Mouse (Mus musculus) cerebellum, postnatal 25 days (tissue): ENCODE data around the gene Alad.

Experiments used
- DNase-seq, 2 experiments: peaks; one replicate each; pipeline ENCODE4 v3.0.0; 2021; ENCODE audit warnings: mixed read lengths in 2 of 2

The Alad gene

GRCm38 (mm10) chr4:62517538-62518415 is 1.9 kb downstream of the Alad start:
- DNase-seq: no peak

- DNase-seq: no peak
These were observed 2.7 kb downstream of the Alad start for GRCm38 (mm10) chr4:62517046-62517445.

- no peak for DNase-seq
These were observed 3.1 kb downstream of the Alad start for GRCm38 (mm10) chr4:62516579-62516978.

GRCm38 (mm10) chr4:62516079-62516478 is 3.6 kb downstream of the Alad start:
- peak; percentile 76 to 78 for DNase-seq

- DNase-seq: peak; percentile 50 to 51
These were observed 4.2 kb downstream of the Alad start for GRCm38 (mm10) chr4:62515490-62515889.

- no peak for DNase-seq
These were observed 4.7 kb downstream of the Alad start for GRCm38 (mm10) chr4:62514995-62515394.

- DNase-seq: no peak
These were observed 5.7 kb downstream of the Alad start for GRCm38 (mm10) chr4:62513998-62514506.

GRCm38 (mm10) chr4:62509946-62510345 is 9.8 kb downstream of the Alad start:
- DNase-seq: peak in 1 of 2 experiments; percentile 39

GRCm38 (mm10) chr4:62508839-62509238 is 10.9 kb downstream of the Alad start:
- DNase-seq: no peak

- peak; percentile 55 to 75 for DNase-seq
These were observed 12.9 kb downstream of the Alad start for GRCm38 (mm10) chr4:62506798-62507197.

GRCm38 (mm10) chr4:62505991-62506390 is 13.7 kb downstream of the Alad start:
- no peak for DNase-seq

- no peak for DNase-seq
These were observed 16.2 kb downstream of the Alad start, which contains the start of gene Hdhd3 for GRCm38 (mm10) chr4:62503374-62503970. Gene Hdhd3 (minus strand): TSS chr4:62503467.

GRCm38 (mm10) chr4:62502969-62503368 is 16.7 kb downstream of the Alad start:
- DNase-seq: no peak

GRCm38 (mm10) chr4:62501964-62502732 is 17.6 kb downstream of the Alad start:
- DNase-seq: peak; percentile 92 to 94

GRCm38 (mm10) chr4:62501534-62501933 is 18.2 kb downstream of the Alad start:
- DNase-seq: peak in 1 of 2 experiments; percentile 41

- DNase-seq: no peak
These were observed 18.9 kb downstream of the Alad start for GRCm38 (mm10) chr4:62500799-62501198.

GRCm38 (mm10) chr4:62496815-62497214 is 22.9 kb downstream of the Alad start:
- peak; percentile 45 to 73 for DNase-seq

- DNase-seq: no peak
These were observed 23.8 kb downstream of the Alad start for GRCm38 (mm10) chr4:62495946-62496345.

- no peak for DNase-seq
These were observed 25.5 kb downstream of the Alad start for GRCm38 (mm10) chr4:62494230-62494629.

- DNase-seq: peak in 1 of 2 experiments; percentile 38
These were observed 27.0 kb downstream of the Alad start for GRCm38 (mm10) chr4:62492682-62493081.

- no peak for DNase-seq
These were observed 31.8 kb downstream of the Alad start for GRCm38 (mm10) chr4:62487914-62488313.

GRCm38 (mm10) chr4:62487172-62487571 is 32.5 kb downstream of the Alad start:
- no peak for DNase-seq

- no peak for DNase-seq
These were observed 33.5 kb downstream of the Alad start for GRCm38 (mm10) chr4:62486162-62486696.
